Mouse (Mus musculus) midbrain, postnatal 0 days (tissue): ENCODE measurements around the gene Acat2. TPM values are rescaled to one million over a fixed set of nuclear protein-coding genes. Genes with fewer than 3 reads are reported as not detected.
A peak's percentile ranks its signal among the peaks of the same experiment; 100 is the strongest.
"Not testable (repeated sequence)": the region's sequence is repeated elsewhere in the genome, so short reads cannot be mapped to it uniquely, and the experiment has no call there.

ENCODE experiments used
- ATAC-seq: fragments of 200-750 bp; cut with Nextera tagmentation; 2 replicates; pipeline ENCODE4 v1.8.0; 2017; ENCODE audit warnings: moderate number of reproducible peaks, mild to moderate bottlenecking, moderate TSS enrichment, moderate library complexity; ENCODE audit not compliant: low FRiP score
- DNase-seq: peaks from one replicate; pipeline ENCODE4 v3.0.0-alpha.2; 2015; ENCODE audit warnings: low spot score
- H3K27ac ChIP-seq: fragments of 300-500 bp; sonication (generic); 2 replicates; pipeline ENCODE4 v1.5.1; 2014; ENCODE audit warnings: low read depth, mild to moderate bottlenecking, low read length, mixed read lengths
- H3K27me3 ChIP-seq: fragments of 300-500 bp; sonication (generic); 2 replicates; pipeline ENCODE4 v1.6.1; 2014; ENCODE audit warnings: low read length, control low read depth, mixed read lengths; ENCODE audit not compliant: insufficient read depth
- H3K36me3 ChIP-seq: fragments of 300-500 bp; sonication (generic); 2 replicates; pipeline ENCODE4 v1.6.1; 2014; ENCODE audit warnings: low read length, control low read depth, mixed read lengths; ENCODE audit not compliant: insufficient read depth
- H3K4me1 ChIP-seq: fragments of 300-500 bp; sonication (generic); 2 replicates; pipeline ENCODE4 v1.6.1; 2014; ENCODE audit warnings: mild to moderate bottlenecking, control low read depth, antibody characterized with exemption, low read length, mixed read lengths; ENCODE audit not compliant: insufficient read depth
- H3K4me2 ChIP-seq: fragments of 300-500 bp; sonication (generic); 2 replicates; pipeline ENCODE4 v1.6.1; 2014; ENCODE audit warnings: low read depth, mild to moderate bottlenecking, low read length, mixed read lengths; ENCODE audit not compliant: poor library complexity, severe bottlenecking
- H3K4me3 ChIP-seq: fragments of 300-500 bp; sonication (generic); 2 replicates; pipeline ENCODE4 v1.5.1; 2014; ENCODE audit warnings: low read depth, mild to moderate bottlenecking, low read length, moderate library complexity
- H3K9ac ChIP-seq: fragments of 300-500 bp; sonication (generic); replicated peaks from 2 replicates; pipeline ENCODE4 v1.6.1; 2014; ENCODE audit warnings: mild to moderate bottlenecking, low read length, moderate library complexity, mixed read lengths; ENCODE audit not compliant: poor library complexity, severe bottlenecking
- H3K9me3 ChIP-seq: fragments of 300-500 bp; sonication (generic); 2 replicates; pipeline ENCODE4 v1.6.1; 2016; ENCODE audit warnings: low read length, control low read depth
- CTCF ChIP-seq: IDR thresholded peaks from 2 replicates; pipeline ENCODE4 v1.5.1; 2016; ENCODE audit warnings: antibody characterized with exemption, mild to moderate bottlenecking
- WGBS: fragments of 180-500 bp; shearing (Covaris S2); extraction: QIAGEN DNeasy Blood & Tissue Kit; methylation state at CpG from one replicate; pipeline ENCODE4 v1.1.7; 2014; 5-methylcytosine and 5-hydroxymethylcytosine counted together
- polyA plus RNA-seq: library from polyadenylated mRNA; unstranded; fragments of >200 nt; fragmentation: Nextera tagmentation; extraction: Ambion mirVana; gene quantifications from 2 replicates; pipeline ENCODE4 v1.2.1, GENCODE M21; 2015
- total RNA-seq: library from RNA; depleted of rRNA; stranded (reverse); fragments of >200 nt; gene quantifications from 2 replicates; pipeline ENCODE4 v1.2.3, GENCODE M21; 2014

Acat2 gene
- total and polyA plus RNA-seq, 2 experiments from 2014 or later: 181 to 247 TPM

GRCm38 (mm10) chr17:13002243-13002642, 41.7 kb upstream of the Acat2 start:
- not testable (repeated sequence) for H3K36me3 ChIP-seq, H3K9me3 ChIP-seq, ATAC-seq, DNase-seq, H3K4me2 ChIP-seq, H3K27me3 ChIP-seq, H3K9ac ChIP-seq, H3K4me1 ChIP-seq, H3K4me3 ChIP-seq, H3K27ac ChIP-seq
- 94% methylated on average over 5 of the region's 5 CpGs for WGBS
- 0 out of 2 replicates have a peak, but pooled peaks have one; percentile 10 for TF ChIP-seq CTCF

- no peaks in the 10 kb centered on the region for H3K9me3 ChIP-seq
- H3K9ac ChIP-seq: no peak overlapping the region
- no peaks in the 10 kb centered on the region for H3K36me3 ChIP-seq
- ATAC-seq: no peak
- WGBS: 75% methylated on average over 6 of the region's 6 CpGs
- no peaks in the 10 kb centered on the region for H3K27me3 ChIP-seq
- no peak overlapping the region for H3K4me3 ChIP-seq
- TF ChIP-seq CTCF: no peak
- H3K27ac ChIP-seq: no peak overlapping the region
- H3K4me2 ChIP-seq: no peak overlapping the region
- no peaks in the 10 kb centered on the region for H3K4me1 ChIP-seq
- DNase-seq: no peak
These were observed 38.5 kb upstream of the Acat2 start for GRCm38 (mm10) chr17:12999069-12999468.

- no peak overlapping the region for H3K9ac ChIP-seq
- H3K9me3 ChIP-seq: no peaks in the 10 kb centered on the region
- H3K27ac ChIP-seq: no peak overlapping the region
- no peak overlapping the region for H3K4me3 ChIP-seq
- no peaks in the 10 kb centered on the region for H3K36me3 ChIP-seq
- WGBS: 93% methylated on average over 5 of the region's 5 CpGs
- H3K27me3 ChIP-seq: no peaks in the 10 kb centered on the region
- ATAC-seq (no peak), DNase-seq (no peak)
- no peak for TF ChIP-seq CTCF
- H3K4me2 ChIP-seq: no peak overlapping the region
- no peaks in the 10 kb centered on the region for H3K4me1 ChIP-seq
These were observed 37.3 kb upstream of the Acat2 start for GRCm38 (mm10) chr17:12997890-12998289.

GRCm38 (mm10) chr17:12996345-12996744, 35.8 kb upstream of the Acat2 start:
- H3K4me1 ChIP-seq: no peaks in the 10 kb centered on the region
- no peak overlapping the region for H3K4me3 ChIP-seq
- DNase-seq: peak; percentile 72
- H3K27ac ChIP-seq: no peak overlapping the region
- no peak overlapping the region for H3K4me2 ChIP-seq
- H3K9me3 ChIP-seq: no peaks in the 10 kb centered on the region
- H3K9ac ChIP-seq: no peak overlapping the region
- no peak for ATAC-seq
- no peaks in the 10 kb centered on the region for H3K27me3 ChIP-seq
- WGBS: 9% methylated on average over 3 of the region's 3 CpGs
- peak; percentile 82 for TF ChIP-seq CTCF
- no peaks in the 10 kb centered on the region for H3K36me3 ChIP-seq

- H3K36me3 ChIP-seq: no peaks in the 10 kb centered on the region
- H3K4me1 ChIP-seq: no peaks in the 10 kb centered on the region
- peak within 1 kb of the TSS; percentile 99; the same call in 1 of the 2 replicates for H3K9ac ChIP-seq
- no peak for ATAC-seq
- peak within 1 kb of the TSS; percentile 100 for H3K27ac ChIP-seq
- DNase-seq: no peak
- no peaks in the 10 kb centered on the region for H3K9me3 ChIP-seq
- H3K4me2 ChIP-seq: peak within 1 kb of the TSS; percentile 71
- H3K4me3 ChIP-seq: peak within 1 kb of the TSS; percentile 99
- no peaks in the 10 kb centered on the region for H3K27me3 ChIP-seq
- no peak for TF ChIP-seq CTCF
- 81% methylated on average over 1 of the region's 1 CpGs for WGBS
These were observed 33.5 kb upstream of the Acat2 start, which contains the start of gene Wtap for GRCm38 (mm10) chr17:12994069-12994468. Gene Wtap (minus strand): TSS chr17:12994169.

GRCm38 (mm10) chr17:12992470-12992991, 32.0 kb upstream of the Acat2 start:
- TF ChIP-seq CTCF: peak; percentile 3
- peak overlapping the region; percentile 71 for H3K4me2 ChIP-seq
- peak; percentile 89 for ATAC-seq

More at GRCm38 (mm10) chr17:12992470-12992991, 32.0 kb upstream of the Acat2 start:
- no peaks in the 10 kb centered on the region for H3K9me3 ChIP-seq
- peak; percentile 98 for DNase-seq
- peak overlapping the region; percentile 100 for H3K27ac ChIP-seq
- WGBS: under 1% methylated on average over 49 of the region's 51 CpGs
- H3K9ac ChIP-seq: peak overlapping the region; percentile 99
- H3K4me3 ChIP-seq: peak overlapping the region; percentile 99
- no peaks in the 10 kb centered on the region for H3K36me3 ChIP-seq
- no peaks in the 10 kb centered on the region for H3K27me3 ChIP-seq
- no peaks in the 10 kb centered on the region for H3K4me1 ChIP-seq
